Mouse (Mus musculus) testis, adult 2 months (tissue): Measurements from ENCODE around the gene Wfdc11.

Experiments
- CTCF ChIP-seq: fragments of 200-500 bp; IDR thresholded peaks from 2 replicates; pipeline ENCODE4 v1.5.1; 2012; ENCODE audit warnings: low read depth, mild to moderate bottlenecking, inconsistent platforms, low read length, moderate library complexity; ENCODE audit not compliant: control insufficient read depth, insufficient read depth, insufficient replicate concordance
- POLR2A ChIP-seq: fragments of 200-500 bp; IDR thresholded peaks from 2 replicates; pipeline ENCODE4 v1.6.1; 2012; ENCODE audit warnings: low read depth, mild to moderate bottlenecking, inconsistent platforms, low read length, moderate library complexity; ENCODE audit not compliant: control insufficient read depth

DNA sequence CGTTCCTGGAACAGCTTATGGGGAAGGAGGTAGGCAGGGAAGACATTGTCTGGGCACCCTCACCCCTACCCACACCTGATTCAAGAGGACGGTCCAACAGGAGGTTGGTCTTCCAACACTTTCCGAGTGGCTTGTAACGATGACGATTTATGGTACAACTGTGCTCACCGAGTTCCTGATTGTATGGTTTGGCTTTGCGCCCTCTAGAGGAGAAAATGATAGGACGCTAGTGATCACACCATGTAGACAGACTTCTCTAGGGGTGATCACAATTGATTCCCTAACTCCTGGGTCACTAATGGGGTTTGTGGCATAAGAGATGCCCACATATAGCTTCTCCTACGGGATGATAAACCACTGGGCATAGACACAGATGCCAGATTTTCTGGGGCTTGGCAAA lies 38.6 kb downstream of the Wfdc11 start:
- TF ChIP-seq POLR2A, result no peak
- 0 out of 2 replicates have a peak, but pooled peaks have one; percentile 8 for TF ChIP-seq CTCF
